Mouse (Mus musculus) neutrophil, adult 5-6 weeks (primary cell): ENCODE results near the gene Atp13a1. TPM values are rescaled to one million over a fixed set of nuclear protein-coding genes. Genes with fewer than 3 reads are reported as not detected.

ENCODE experiments used
- ATAC-seq: fragments of 151-379, 151-347 bp; 2 replicates; pipeline ENCODE4 v1.8.0; 2017; ENCODE audit warnings: mild to moderate bottlenecking, moderate TSS enrichment; ENCODE audit not compliant: insufficient number of reproducible peaks, poor library complexity, low FRiP score, severe bottlenecking; ENCODE audit errors: extremely low read depth
- total RNA-seq: library from RNA; stranded (forward); fragments of 200-1000 nt; gene quantifications from 2 replicates; pipeline ENCODE4 v1.2.3, GENCODE M21; 2017

The Atp13a1 gene
- 22.3 and 24.7 TPM in 2 replicates for total RNA-seq

DNA sequence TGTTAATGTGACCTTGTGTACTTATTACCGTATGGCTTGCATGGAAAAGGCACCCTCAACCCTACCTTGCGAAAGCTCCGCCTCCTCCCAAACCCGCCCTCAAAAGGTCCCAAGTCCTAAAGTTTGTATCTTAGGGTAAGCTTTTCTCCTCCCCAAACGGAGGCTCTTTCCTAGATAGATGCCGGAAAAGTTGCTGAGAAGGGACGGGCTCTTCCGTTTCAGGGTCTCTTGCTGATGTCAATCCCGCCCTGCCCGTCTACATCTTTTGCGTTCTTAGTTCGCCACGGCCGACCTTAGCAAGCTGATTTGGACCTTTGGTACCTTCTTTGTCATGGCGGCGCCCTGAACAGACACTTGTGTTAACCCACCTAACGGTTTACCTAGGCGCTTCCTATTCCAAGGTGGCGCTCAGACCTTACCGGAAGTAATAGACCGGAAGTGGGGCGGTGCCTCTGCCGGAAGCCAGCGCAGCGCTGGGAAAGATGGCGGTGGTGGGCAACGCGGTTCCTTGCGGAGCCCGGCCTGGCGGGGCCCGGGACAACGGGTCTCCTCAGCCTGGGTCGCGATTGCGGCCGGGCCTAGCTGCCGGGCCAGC is at the start of gene Atp13a1, which contains the start of gene Zfp866:
TSS of gene Atp13a1 (plus strand) at position 391 of the 595 bp plus-strand sequence.
TSS of gene Zfp866 (minus strand) at position 406 of the 595 bp plus-strand sequence.
- ATAC-seq = peak; percentile 98

DNA sequence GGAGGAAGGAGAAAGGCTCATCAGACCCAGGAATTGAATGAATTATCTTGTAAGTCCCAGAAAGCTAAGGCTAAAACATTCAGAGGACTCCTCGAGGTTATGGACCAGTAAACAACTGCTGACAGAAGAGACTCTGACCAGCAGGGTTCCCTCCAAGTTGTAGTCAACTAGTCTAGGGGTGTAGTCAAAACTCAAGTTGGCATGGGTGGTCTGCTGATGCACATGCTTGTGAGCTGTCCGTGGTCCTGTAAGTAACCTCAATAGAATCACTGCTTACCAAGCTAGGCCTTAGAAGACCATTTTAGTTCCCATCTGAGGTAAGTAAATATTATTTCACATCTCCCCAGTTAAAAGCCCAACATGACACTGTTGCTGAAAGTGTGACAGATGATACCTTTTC is 49.7 kb upstream of the Atp13a1 start:
- no peak for ATAC-seq

DNA sequence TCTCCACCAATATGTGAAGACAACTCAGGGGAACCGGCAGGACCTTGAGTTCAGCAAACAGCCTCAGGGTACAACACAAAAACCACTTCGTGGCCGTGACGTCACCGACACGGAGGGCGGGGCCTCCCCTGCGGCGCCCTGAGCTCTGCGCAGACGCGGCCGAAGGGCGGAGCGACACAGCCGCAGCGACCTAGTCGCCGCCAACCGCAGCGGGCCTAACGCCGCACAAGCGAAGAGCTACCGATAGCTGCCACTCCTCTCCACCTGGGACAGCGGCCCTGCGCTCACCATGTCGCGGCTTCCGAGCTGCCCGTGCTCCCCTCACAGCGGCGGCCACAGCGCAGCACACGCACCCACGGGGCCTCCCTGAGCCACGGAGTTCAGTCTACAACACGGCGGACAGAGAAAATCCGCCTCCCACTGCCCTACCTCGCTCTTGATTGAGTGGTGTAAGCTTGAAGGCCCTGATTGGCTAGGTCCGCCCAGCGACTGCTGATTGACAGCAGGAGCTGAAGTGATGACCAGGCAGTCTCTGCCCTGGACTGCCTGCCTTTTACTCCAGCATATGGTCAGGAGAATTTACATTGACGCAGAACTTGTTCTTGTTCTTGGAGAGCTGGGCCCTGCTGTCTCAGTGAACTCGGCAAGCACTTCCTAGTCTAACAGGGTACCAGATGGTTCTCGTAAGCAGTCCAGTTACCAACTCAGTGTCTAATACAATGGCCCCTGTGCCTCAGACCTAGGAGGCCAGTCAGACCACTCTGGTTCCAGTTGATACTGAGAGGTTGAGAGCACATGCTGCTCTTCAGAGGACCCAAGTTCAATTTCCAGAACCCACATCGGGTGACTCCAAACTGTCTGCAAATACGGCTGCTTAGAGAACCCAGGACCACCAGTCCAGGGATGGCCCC is 41.2 kb upstream of the Atp13a1 start, which contains the start of gene Zfp963:
TSS of gene Zfp963 (minus strand) at position 427 of the 911 bp plus-strand sequence.
- peak; percentile 96 for ATAC-seq

GRCm38 (mm10) chr8:69752437-69752836 is 38.5 kb upstream of the Atp13a1 start:
- no peak for ATAC-seq

GRCm38 (mm10) chr8:69758316-69758715 is 32.6 kb upstream of the Atp13a1 start:
- ATAC-seq = no peak

DNA sequence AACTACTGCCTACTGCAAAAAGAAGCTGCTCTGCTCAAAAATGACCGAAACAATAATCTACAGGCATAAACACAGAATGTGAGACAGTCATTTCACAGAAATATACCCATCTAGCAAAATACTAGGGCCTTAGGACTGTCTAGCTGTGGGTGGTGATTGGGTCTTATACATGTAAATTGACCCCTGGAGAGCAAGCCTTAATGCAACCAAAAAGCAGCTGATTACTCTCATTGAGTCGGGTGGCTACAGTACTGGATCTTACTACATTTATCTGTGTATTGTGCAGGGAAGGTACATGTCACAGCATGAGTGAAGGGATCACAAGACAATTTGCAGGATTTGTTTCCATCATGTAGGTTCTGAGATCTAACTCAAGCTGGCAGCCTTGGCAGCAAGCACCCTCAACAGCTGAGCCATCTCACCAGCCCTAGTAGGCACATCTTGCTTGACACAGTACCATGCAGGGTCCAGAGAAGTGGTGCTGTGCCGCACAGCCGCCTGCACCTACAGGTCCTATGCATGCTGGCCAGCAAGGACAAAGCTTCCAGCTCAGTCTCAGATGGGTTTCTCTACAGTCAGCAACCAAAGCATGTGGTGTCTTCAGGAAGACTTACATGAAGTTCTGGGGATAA is 29.0 kb upstream of the Atp13a1 start:
- no peak for ATAC-seq

- no peak for ATAC-seq
Observed at GRCm38 (mm10) chr8:69771221-69771620, 19.7 kb upstream of the Atp13a1 start.

- ATAC-seq = no peak
Observed at GRCm38 (mm10) chr8:69772106-69772505, 18.9 kb upstream of the Atp13a1 start.

DNA sequence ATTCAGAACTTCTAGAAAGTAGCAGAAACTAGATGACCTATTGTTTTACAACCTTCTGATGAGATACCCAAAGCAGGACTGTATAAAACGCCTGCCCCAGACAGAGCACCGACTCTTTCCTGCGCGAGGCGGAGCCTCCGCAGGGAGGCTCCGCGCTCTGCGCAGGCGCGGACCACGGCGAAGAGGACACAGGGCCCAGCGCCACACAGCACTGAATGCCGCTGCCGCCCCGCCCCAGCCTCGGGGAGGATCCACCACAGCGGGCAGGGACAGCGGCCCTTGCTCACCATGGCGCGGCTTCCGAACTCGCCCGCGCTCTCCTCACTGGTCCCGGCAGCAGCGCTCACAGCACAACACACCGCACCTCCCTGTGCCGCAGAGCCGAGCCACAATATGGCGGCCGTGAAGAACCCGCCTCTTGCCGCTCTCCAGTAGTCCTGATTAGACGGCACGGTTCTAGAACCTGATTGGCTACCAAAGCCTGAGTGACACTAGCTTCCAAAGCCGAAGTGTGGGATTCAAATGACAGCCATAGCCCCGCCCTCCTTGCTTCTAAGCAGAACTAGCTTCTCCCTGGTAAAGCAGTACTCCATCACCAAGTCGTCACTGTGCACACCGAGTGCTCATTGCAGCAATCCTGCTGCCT is 16.3 kb upstream of the Atp13a1 start, which contains the start of gene Gm20422:
TSS of gene Gm20422 (minus strand) at position 384 of the 646 bp plus-strand sequence.
- peak; percentile 99 for ATAC-seq

- no peak for ATAC-seq
Observed at GRCm38 (mm10) chr8:69775149-69775534, 15.8 kb upstream of the Atp13a1 start.

DNA sequence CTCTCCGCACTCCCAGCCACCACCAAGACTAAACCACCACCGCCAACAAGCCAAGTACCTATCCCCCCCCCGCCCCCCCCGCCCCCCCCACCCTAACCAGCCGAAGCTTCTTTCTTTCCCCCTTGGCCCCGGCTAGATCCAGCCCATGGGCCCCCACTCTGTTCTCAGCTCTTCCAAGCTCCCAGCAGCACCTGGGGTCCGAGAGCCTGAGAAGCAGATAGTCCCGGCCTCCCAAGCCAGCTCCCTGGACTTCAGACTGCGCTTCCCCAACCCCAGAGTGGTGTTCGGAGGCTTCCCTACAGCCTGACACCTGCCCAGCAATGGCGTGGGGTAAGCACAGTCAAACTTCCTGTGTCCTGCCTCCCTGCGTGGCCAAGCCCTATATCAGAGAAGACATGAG is 13.9 kb upstream of the Atp13a1 start:
- no peak for ATAC-seq

GRCm38 (mm10) chr8:69789105-69789504 is 1.9 kb upstream of the Atp13a1 start:
- no peak for ATAC-seq

DNA sequence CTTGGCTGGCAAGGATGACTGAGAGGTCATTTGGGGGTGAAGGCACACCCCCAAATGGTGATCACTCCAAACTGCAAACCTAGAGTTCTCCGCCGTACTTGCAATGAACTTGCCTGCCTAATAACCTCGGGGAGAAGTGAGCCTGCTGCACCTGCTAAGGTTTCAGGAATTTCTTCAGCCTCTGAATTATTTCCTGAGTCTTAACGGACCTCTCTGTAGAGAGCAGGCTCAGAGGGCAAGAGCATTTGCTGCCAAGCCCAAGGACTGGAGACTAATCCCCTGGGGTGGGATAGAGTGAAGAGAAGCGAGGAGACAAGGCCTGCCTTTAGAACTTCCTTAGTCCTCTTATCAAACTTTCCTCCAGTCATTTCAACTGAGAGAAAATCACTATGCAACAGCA is 1.2 kb upstream of the Atp13a1 start:
- no peak for ATAC-seq

GRCm38 (mm10) chr8:69790364-69790763 is 599 bp upstream of the Atp13a1 start:
- no peak for ATAC-seq

GRCm38 (mm10) chr8:69791415-69792068 is 579 bp downstream of the Atp13a1 start:
- ATAC-seq = no peak

- ATAC-seq = no peak
Observed at GRCm38 (mm10) chr8:69793666-69794065, 2.7 kb downstream of the Atp13a1 start.

- ATAC-seq = no peak
Observed at GRCm38 (mm10) chr8:69794096-69794495, 3.1 kb downstream of the Atp13a1 start.

- ATAC-seq = no peak
Observed at GRCm38 (mm10) chr8:69794901-69795300, 3.9 kb downstream of the Atp13a1 start.
